Mouse (Mus musculus): ENCODE measurements around the gene Cyb5b. TPM values are rescaled to one million over a fixed set of nuclear protein-coding genes. Genes with fewer than 3 reads are reported as not detected.

Gene Cyb5b
- polyA plus RNA-seq, 1 experiment from 2014 or later, result 60.7 TPM

GRCm38 (mm10) chr8:107181122-107181521, 30.7 kb downstream of the Cyb5b start:
- no peak overlapping the region for H3K27ac ChIP-seq
- WGBS (ENCODE audit: missing documents), result 97% methylated on average over 6 of the region's 6 CpGs

GRCm38 (mm10) chr8:107184996-107185395, 34.6 kb downstream of the Cyb5b start:
- Histone ChIP-seq H3K36me3 (ENCODE audit: inconsistent target) (peaks cover 63% of the 10 kb centered on the region), H3K4me3 (ENCODE audit: inconsistent target) (no peak overlapping the region), H3K27ac (no peak overlapping the region), H3K79me2 (ENCODE audit: inconsistent target) (no peaks in the 10 kb centered on the region)
- WGBS (ENCODE audit: missing documents), result 83% methylated on average over 3 of the region's 3 CpGs

More at GRCm38 (mm10) chr8:107181122-107181521, 30.7 kb downstream of the Cyb5b start:
- Histone ChIP-seq H3K36me3 (ENCODE audit: inconsistent target) (peaks cover 95% of the 10 kb centered on the region), H3K4me3 (ENCODE audit: inconsistent target) (no peak overlapping the region), H3K79me2 (ENCODE audit: inconsistent target) (no peaks in the 10 kb centered on the region)

DNA sequence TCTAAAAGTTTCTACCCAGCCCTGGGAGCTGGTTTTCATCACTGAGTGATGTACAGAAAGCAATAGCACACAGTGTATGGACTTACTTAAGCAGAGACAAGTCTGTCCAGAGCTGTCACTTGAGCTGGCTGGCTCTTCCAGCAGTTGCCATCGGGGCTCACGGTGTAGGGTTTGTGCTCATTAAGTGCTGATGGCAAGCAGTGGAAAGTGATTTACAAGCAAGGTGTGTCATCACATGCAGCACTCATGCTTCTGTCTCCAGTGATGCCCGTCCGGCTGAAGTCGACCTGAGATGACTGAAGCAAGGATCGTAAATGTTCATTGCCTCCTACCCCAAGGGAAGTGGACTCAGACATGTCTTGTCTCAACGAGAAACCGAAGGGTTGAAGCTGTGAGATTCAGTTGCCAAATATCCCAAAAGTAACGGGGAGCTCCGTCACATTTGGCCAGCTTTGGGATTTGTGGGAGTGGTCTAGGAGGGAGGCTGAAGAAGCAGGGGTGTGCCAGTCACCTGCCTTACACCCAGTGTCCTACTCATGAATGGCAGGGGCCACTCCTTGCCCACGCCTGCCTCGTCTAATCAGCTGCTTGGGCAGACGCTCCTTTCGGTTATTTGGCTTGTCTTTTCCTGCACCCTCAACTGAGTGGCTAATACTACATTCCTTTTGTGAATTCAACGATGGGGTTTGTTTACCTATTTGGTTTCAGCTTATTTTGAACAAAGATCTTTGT, 36.4 kb downstream of the Cyb5b start:
- peaks cover 45% of the 10 kb centered on the region for H3K36me3 ChIP-seq (ENCODE audit: inconsistent target)
- WGBS (ENCODE audit: missing documents), result 89% methylated on average over 15 of the region's 15 CpGs

DNA sequence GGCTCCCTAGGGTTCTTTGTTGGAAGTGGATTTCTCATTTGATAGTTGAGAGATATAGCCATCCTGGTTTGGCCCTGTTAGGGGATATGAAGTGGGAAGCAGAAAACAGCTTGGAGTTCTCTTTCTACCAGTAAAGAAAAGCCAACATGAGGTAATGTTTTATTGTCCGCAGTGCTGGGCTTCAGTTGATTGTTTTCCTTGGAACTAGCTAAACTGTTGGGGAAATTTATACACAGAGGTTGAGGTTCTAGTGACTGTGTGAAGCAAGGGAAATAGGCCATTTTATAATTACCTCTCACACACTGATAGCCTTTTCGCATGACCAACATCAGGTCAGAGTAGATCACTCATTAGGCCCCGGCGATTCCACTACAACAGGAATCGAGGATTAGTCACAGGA, 37.2 kb downstream of the Cyb5b start:
- Histone ChIP-seq H3K79me2 (ENCODE audit: inconsistent target) (no peaks in the 10 kb centered on the region), H3K4me3 (ENCODE audit: inconsistent target) (no peak overlapping the region), H3K27ac (no peak overlapping the region), H3K36me3 (ENCODE audit: inconsistent target) (peaks cover 37% of the 10 kb centered on the region)
- WGBS (ENCODE audit: missing documents), result 98% methylated on average over 5 of the region's 5 CpGs

More for the DNA sequence above, 36.4 kb downstream of the Cyb5b start:
- H3K79me2 ChIP-seq (ENCODE audit: inconsistent target), result no peaks in the 10 kb centered on the region
- no peak overlapping the region for H3K4me3 ChIP-seq (ENCODE audit: inconsistent target)
- H3K27ac ChIP-seq, result no peak overlapping the region

GRCm38 (mm10) chr8:107192631-107193030, 42.2 kb downstream of the Cyb5b start:
- Histone ChIP-seq H3K4me3 (ENCODE audit: inconsistent target) (no peak overlapping the region), H3K27ac (no peak overlapping the region), H3K79me2 (ENCODE audit: inconsistent target) (no peaks in the 10 kb centered on the region), H3K36me3 (ENCODE audit: inconsistent target) (no peaks in the 10 kb centered on the region)
- WGBS (ENCODE audit: missing documents), result 94% methylated on average over 8 of the region's 8 CpGs

GRCm38 (mm10) chr8:107193331-107193730, 42.9 kb downstream of the Cyb5b start:
- Histone ChIP-seq H3K36me3 (ENCODE audit: inconsistent target) (no peaks in the 10 kb centered on the region), H3K4me3 (ENCODE audit: inconsistent target) (no peak overlapping the region), H3K27ac (no peak overlapping the region), H3K79me2 (ENCODE audit: inconsistent target) (no peaks in the 10 kb centered on the region)
- WGBS (ENCODE audit: missing documents), result 82% methylated on average over 6 of the region's 6 CpGs

GRCm38 (mm10) chr8:107194786-107195451, 44.5 kb downstream of the Cyb5b start:
- no peak overlapping the region for H3K27ac ChIP-seq
- H3K79me2 ChIP-seq (ENCODE audit: inconsistent target), result no peaks in the 10 kb centered on the region
- 88% methylated on average over 14 of the region's 14 CpGs for WGBS (ENCODE audit: missing documents)
- no peaks in the 10 kb centered on the region for H3K36me3 ChIP-seq (ENCODE audit: inconsistent target)
- H3K4me3 ChIP-seq (ENCODE audit: inconsistent target), result no peak overlapping the region

- Histone ChIP-seq H3K4me3 (ENCODE audit: inconsistent target) (no peak overlapping the region), H3K79me2 (ENCODE audit: inconsistent target) (no peaks in the 10 kb centered on the region), H3K27ac (no peak overlapping the region), H3K36me3 (ENCODE audit: inconsistent target) (no peaks in the 10 kb centered on the region)
- WGBS (ENCODE audit: missing documents), result 94% methylated on average over 24 of the region's 24 CpGs
Measured at GRCm38 (mm10) chr8:107197901-107198826, 47.7 kb downstream of the Cyb5b start.

- 93% methylated on average over 9 of the region's 9 CpGs for WGBS (ENCODE audit: missing documents)
- H3K27ac ChIP-seq, result no peak overlapping the region
- H3K79me2 ChIP-seq (ENCODE audit: inconsistent target), result no peaks in the 10 kb centered on the region
- H3K4me3 ChIP-seq (ENCODE audit: inconsistent target), result no peak overlapping the region
- no peaks in the 10 kb centered on the region for H3K36me3 ChIP-seq (ENCODE audit: inconsistent target)
Measured at GRCm38 (mm10) chr8:107205164-107205563, 54.7 kb downstream of the Cyb5b start.

DNA sequence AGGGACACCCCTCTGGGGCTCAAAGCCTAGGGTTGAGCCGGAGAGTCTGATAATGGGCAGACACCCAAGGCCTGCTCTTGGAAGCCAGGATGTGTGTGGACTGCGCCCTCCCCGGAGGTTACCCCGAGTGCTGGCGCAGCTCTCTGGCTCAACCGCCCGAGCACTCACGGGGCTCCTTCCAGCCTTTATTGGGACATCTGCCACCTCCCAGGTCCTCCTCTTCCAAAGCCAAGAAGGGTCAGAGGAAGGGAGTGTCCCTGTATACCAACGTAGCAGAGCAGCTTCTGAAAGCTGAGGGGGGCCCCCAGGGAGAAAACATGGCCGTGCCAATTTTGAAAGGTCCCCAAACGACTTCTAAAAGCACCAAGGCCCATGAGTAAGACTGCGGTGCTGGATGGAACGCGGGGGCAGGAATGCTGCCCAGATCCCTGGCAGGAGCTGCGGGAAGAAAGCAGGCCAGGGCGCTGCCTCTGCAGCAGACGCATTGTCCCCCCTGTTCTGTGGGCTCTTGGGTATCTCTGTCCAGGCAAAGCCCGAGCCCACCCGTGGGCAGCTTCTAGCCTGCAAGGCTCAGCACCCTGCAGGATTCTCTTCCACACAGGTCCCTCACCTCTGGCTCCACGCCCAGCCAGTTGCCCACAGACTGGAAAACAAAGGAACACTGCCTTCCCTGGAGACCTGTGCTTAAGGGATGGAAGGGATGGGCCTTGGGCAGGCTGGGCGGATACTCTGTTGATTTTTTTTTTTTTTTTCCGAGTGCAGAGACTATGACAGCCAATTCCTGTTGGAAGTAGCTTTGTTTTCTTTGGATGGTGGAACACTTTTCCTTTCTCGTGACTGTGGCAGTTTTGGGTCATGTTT, 55.5 kb downstream of the Cyb5b start:
- Histone ChIP-seq H3K4me3 (ENCODE audit: inconsistent target) (no peak overlapping the region), H3K27ac (no peak overlapping the region), H3K36me3 (ENCODE audit: inconsistent target) (no peaks in the 10 kb centered on the region), H3K79me2 (ENCODE audit: inconsistent target) (no peaks in the 10 kb centered on the region)
- WGBS (ENCODE audit: missing documents), result 88% methylated on average over 21 of the region's 23 CpGs

- Histone ChIP-seq H3K4me3 (ENCODE audit: inconsistent target) (no peak overlapping the region), H3K36me3 (ENCODE audit: inconsistent target) (no peaks in the 10 kb centered on the region), H3K79me2 (ENCODE audit: inconsistent target) (no peaks in the 10 kb centered on the region), H3K27ac (no peak overlapping the region)
- WGBS (ENCODE audit: missing documents), result 90% methylated on average over 9 of the region's 9 CpGs
Measured at GRCm38 (mm10) chr8:107206782-107207525, 56.5 kb downstream of the Cyb5b start.

GRCm38 (mm10) chr8:107209185-107209584, 58.7 kb downstream of the Cyb5b start:
- H3K79me2 ChIP-seq (ENCODE audit: inconsistent target), result no peaks in the 10 kb centered on the region
- WGBS (ENCODE audit: missing documents), result 85% methylated on average over 7 of the region's 7 CpGs
- no peak overlapping the region for H3K4me3 ChIP-seq (ENCODE audit: inconsistent target)
- no peak overlapping the region for H3K27ac ChIP-seq
- no peaks in the 10 kb centered on the region for H3K36me3 ChIP-seq (ENCODE audit: inconsistent target)

GRCm38 (mm10) chr8:107212006-107212405, 61.6 kb downstream of the Cyb5b start:
- no peaks in the 10 kb centered on the region for H3K79me2 ChIP-seq (ENCODE audit: inconsistent target)
- H3K36me3 ChIP-seq (ENCODE audit: inconsistent target), result no peaks in the 10 kb centered on the region
- no peak overlapping the region for H3K27ac ChIP-seq
- no peak overlapping the region for H3K4me3 ChIP-seq (ENCODE audit: inconsistent target)
- WGBS (ENCODE audit: missing documents), result 96% methylated on average over 7 of the region's 7 CpGs
